Mouse (Mus musculus) neural tube, embryonic 10.5 days (tissue): ENCODE measurements around the gene Cd160.

Experiments
- DNase-seq: peaks from one replicate; pipeline ENCODE4 v3.0.0-alpha.2; 2017; ENCODE audit warnings: low spot score; ENCODE audit errors: extremely low spot score

The Cd160 gene

GRCm38 (mm10) chr3:96828984-96829383 is at the start of gene Cd160, which contains the start of gene Pdzk1:
Gene Cd160 (minus strand): TSS chr3:96829351.
Gene Pdzk1 (plus strand): TSS chr3:96829284.
- DNase-seq, result no peak

GRCm38 (mm10) chr3:96874808-96875571 is 45.8 kb upstream of the Cd160 start:
- no peak for DNase-seq

GRCm38 (mm10) chr3:96872501-96872900 is 43.4 kb upstream of the Cd160 start:
- no peak for DNase-seq

- no peak for DNase-seq
Measured at GRCm38 (mm10) chr3:96871070-96871469, 41.9 kb upstream of the Cd160 start.

- no peak for DNase-seq
Measured at GRCm38 (mm10) chr3:96870270-96870669, 41.1 kb upstream of the Cd160 start.

GRCm38 (mm10) chr3:96869091-96869490 is 39.9 kb upstream of the Cd160 start:
- no peak for DNase-seq

GRCm38 (mm10) chr3:96868566-96868965 is 39.4 kb upstream of the Cd160 start:
- no peak for DNase-seq

- DNase-seq, result no peak
Measured at GRCm38 (mm10) chr3:96867863-96868262, 38.7 kb upstream of the Cd160 start.

- DNase-seq, result no peak
Measured at GRCm38 (mm10) chr3:96860498-96860897, 31.3 kb upstream of the Cd160 start.

GRCm38 (mm10) chr3:96855833-96856232 is 26.7 kb upstream of the Cd160 start:
- DNase-seq, result no peak

- no peak for DNase-seq
Measured at GRCm38 (mm10) chr3:96854376-96854775, 25.2 kb upstream of the Cd160 start.

- DNase-seq, result no peak
Measured at GRCm38 (mm10) chr3:96852561-96852960, 23.4 kb upstream of the Cd160 start.

GRCm38 (mm10) chr3:96849168-96849727 is 20.1 kb upstream of the Cd160 start:
- DNase-seq, result no peak

GRCm38 (mm10) chr3:96848470-96848869 is 19.3 kb upstream of the Cd160 start:
- DNase-seq, result no peak

- DNase-seq, result no peak
Measured at GRCm38 (mm10) chr3:96847661-96848060, 18.5 kb upstream of the Cd160 start.

- no peak for DNase-seq
Measured at GRCm38 (mm10) chr3:96846985-96847384, 17.8 kb upstream of the Cd160 start.

GRCm38 (mm10) chr3:96845806-96846205 is 16.7 kb upstream of the Cd160 start:
- no peak for DNase-seq

- no peak for DNase-seq
Measured at GRCm38 (mm10) chr3:96845191-96845590, 16.0 kb upstream of the Cd160 start.

GRCm38 (mm10) chr3:96838996-96839645 is 10.0 kb upstream of the Cd160 start:
- DNase-seq, result no peak

GRCm38 (mm10) chr3:96836414-96836813 is 7.3 kb upstream of the Cd160 start:
- no peak for DNase-seq

GRCm38 (mm10) chr3:96834587-96835348 is 5.6 kb upstream of the Cd160 start:
- DNase-seq, result no peak

GRCm38 (mm10) chr3:96832930-96833329 is 3.8 kb upstream of the Cd160 start:
- DNase-seq, result no peak
